Mouse (Mus musculus) cortical plate, adult 2 months (tissue): ENCODE measurements around the gene Spata7. TPM values are rescaled to one million over a fixed set of nuclear protein-coding genes. Genes with fewer than 3 reads are reported as not detected.

Experiments used
- H3K27ac ChIP-seq: fragments of 200-500 bp; 2 replicates; pipeline ENCODE4 v1.5.1; 2012; ENCODE audit warnings: low read length, control low read depth, inconsistent platforms; ENCODE audit not compliant: insufficient read depth
- H3K4me1 ChIP-seq: fragments of 200-500 bp; 2 replicates; pipeline ENCODE4 v1.6.1; 2011; ENCODE audit warnings: low read length; ENCODE audit not compliant: control insufficient read depth, insufficient read depth
- H3K4me3 ChIP-seq: fragments of 200-500 bp; 2 replicates; pipeline ENCODE4 v1.5.1; 2011; ENCODE audit warnings: mild to moderate bottlenecking, low read length, control low read depth; ENCODE audit not compliant: insufficient read depth
- CTCF ChIP-seq: fragments of 200-500 bp; IDR thresholded peaks from 2 replicates; pipeline ENCODE4 v1.5.1; 2011; ENCODE audit warnings: mild to moderate bottlenecking, control low read depth, low read length; ENCODE audit not compliant: insufficient read depth; ENCODE audit errors: extremely low read depth
- POLR2A ChIP-seq: fragments of 200-500 bp; IDR thresholded peaks from 2 replicates; pipeline ENCODE4 v1.6.1; 2011; ENCODE audit warnings: mild to moderate bottlenecking, low read length, control low read depth; ENCODE audit not compliant: insufficient read depth; ENCODE audit errors: extremely low read depth
- polyA plus RNA-seq: library from polyadenylated mRNA; depleted of rRNA; stranded (reverse); fragments of >200 nt; gene quantifications from 2 replicates; pipeline ENCODE4 v1.2.3, GENCODE M21; 2012; rRNA removed

Gene Spata7
- polyA plus RNA-seq, result 26.5 and 27.0 TPM in 2 replicates

DNA sequence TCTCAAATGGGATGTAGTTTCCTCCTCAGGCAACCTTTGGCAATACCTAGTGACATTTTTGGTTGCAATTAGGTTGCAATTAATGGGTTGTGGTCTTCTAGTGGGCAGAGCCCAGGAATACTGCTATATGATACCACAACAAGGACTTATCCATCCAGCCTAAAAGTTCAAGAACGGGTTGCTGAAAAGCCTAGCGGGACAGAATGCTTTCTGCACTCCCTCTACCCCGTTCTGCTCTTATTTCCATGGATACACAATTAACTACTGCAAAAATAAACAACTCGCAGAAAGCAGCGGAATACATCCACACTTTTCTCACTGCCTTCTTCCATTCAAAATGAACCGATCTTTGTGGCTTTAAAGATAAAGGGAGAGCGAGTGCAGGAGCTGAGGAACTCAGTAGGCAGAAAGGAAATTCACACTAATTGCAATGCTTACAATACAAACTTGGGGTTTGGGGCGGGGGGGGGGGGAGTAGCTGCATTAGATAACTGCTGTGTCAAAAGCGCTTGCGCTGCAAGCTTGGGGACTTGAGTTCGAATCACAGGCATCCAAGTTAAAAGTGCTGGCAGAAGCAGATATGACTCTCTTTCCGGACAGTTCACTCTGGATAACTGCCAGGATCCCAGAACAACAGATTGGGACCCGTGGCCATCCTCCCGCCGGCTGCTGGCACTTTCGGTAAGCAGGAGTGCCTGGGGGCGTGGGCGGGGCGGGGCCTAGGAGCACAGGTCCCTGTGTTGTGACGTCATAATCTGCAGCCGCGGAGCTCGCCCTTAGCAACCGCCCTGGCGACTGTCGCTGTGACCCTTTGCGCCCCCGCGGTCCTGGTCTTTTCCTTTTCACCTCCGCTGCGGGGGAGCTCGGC, at the start of gene Spata7:
Spata7 (plus strand) TSS at position 766 of the 868 bp plus-strand sequence.
- TF ChIP-seq CTCF (no peak), POLR2A (peak; percentile 46; the same call in 1 of the 2 replicates)
- Histone ChIP-seq H3K4me1 (peaks cover 2% of the 10 kb centered on the region; the same call in 1 of the 2 replicates), H3K4me3 (peak within 1 kb of the TSS; percentile 86), H3K27ac (peak within 1 kb of the TSS; percentile 6; the same call in 1 of the 2 replicates)

- Histone ChIP-seq H3K4me3 (no peak overlapping the region), H3K4me1 (no peaks in the 10 kb centered on the region), H3K27ac (no peak overlapping the region)
- 0 out of 2 replicates have a peak, but pooled peaks have one; percentile 12 for TF ChIP-seq CTCF
- TF ChIP-seq POLR2A, result no peak
These were observed 42.7 kb upstream of the Spata7 start for GRCm38 (mm10) chr12:98585302-98585701.

- no peaks in the 10 kb centered on the region for H3K4me1 ChIP-seq
- H3K27ac ChIP-seq, result no peak overlapping the region
- TF ChIP-seq CTCF (no peak), POLR2A (no peak)
- H3K4me3 ChIP-seq, result no peak overlapping the region
These were observed 39.4 kb upstream of the Spata7 start for GRCm38 (mm10) chr12:98588573-98588972.

DNA sequence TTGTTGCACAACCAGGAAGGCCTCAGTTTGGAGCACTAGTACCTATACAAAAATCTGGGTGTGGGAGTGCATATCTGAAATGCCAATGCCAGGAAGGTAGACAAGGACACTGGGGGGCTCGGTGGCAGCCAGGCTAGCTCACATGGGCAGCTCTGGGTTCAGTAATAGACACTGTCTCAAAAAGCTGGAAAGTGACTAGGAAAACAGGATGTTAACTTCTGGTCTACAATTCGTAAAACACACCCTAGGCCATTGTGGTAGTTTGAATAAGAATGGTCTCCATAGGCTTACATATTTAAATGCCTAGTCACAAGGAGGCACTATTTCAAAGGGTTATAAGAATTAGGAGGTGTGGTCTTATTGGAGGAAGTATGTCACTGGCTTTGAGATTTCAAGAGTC, 36.9 kb upstream of the Spata7 start:
- TF ChIP-seq POLR2A, result no peak
- no peak for TF ChIP-seq CTCF
- Histone ChIP-seq H3K4me1 (no peaks in the 10 kb centered on the region), H3K4me3 (no peak overlapping the region), H3K27ac (no peak overlapping the region)

GRCm38 (mm10) chr12:98600861-98601260, 27.1 kb upstream of the Spata7 start:
- TF ChIP-seq CTCF (no peak), POLR2A (no peak)
- no peak overlapping the region for H3K27ac ChIP-seq
- H3K4me3 ChIP-seq, result no peak overlapping the region
- no peaks in the 10 kb centered on the region for H3K4me1 ChIP-seq

GRCm38 (mm10) chr12:98602114-98602513, 25.8 kb upstream of the Spata7 start:
- no peak overlapping the region for H3K27ac ChIP-seq
- TF ChIP-seq CTCF (no peak), POLR2A (no peak)
- no peak overlapping the region for H3K4me3 ChIP-seq
- H3K4me1 ChIP-seq, result no peaks in the 10 kb centered on the region

DNA sequence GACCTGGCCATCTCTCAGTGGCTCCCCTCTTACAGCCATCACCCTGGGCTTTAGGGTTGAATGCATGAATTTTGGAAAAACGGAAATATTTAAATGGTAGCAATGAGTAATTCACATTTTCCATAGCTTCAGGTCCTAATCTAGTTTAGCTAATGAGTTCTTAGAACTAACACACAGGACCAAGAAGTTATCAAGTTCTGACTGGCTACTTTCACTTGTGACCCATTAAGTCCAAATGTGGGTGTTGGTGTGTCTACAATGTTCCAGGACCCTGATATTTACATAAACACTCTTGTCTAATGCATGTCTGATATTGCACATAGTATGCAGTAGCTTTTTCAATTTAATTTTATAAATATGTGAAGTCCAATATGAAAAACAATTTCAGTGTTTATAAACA, 22.7 kb upstream of the Spata7 start:
- no peak for TF ChIP-seq POLR2A
- no peak for TF ChIP-seq CTCF

GRCm38 (mm10) chr12:98606595-98607290, 21.2 kb upstream of the Spata7 start:
- no peak for TF ChIP-seq POLR2A
- no peak overlapping the region for H3K4me3 ChIP-seq

More for the DNA sequence above, 22.7 kb upstream of the Spata7 start:
- H3K27ac ChIP-seq, result no peak overlapping the region
- no peaks in the 10 kb centered on the region for H3K4me1 ChIP-seq
- H3K4me3 ChIP-seq, result no peak overlapping the region

GRCm38 (mm10) chr12:98610341-98610740, 17.6 kb upstream of the Spata7 start:
- Histone ChIP-seq H3K27ac (no peak overlapping the region), H3K4me3 (no peak overlapping the region), H3K4me1 (peaks cover 1% of the 10 kb centered on the region; the same call in 1 of the 2 replicates)
- TF ChIP-seq CTCF, result no peak
- no peak for TF ChIP-seq POLR2A

More at GRCm38 (mm10) chr12:98606595-98607290, 21.2 kb upstream of the Spata7 start:
- peaks cover 1% of the 10 kb centered on the region; the same call in 1 of the 2 replicates for H3K4me1 ChIP-seq
- no peak overlapping the region for H3K27ac ChIP-seq

DNA sequence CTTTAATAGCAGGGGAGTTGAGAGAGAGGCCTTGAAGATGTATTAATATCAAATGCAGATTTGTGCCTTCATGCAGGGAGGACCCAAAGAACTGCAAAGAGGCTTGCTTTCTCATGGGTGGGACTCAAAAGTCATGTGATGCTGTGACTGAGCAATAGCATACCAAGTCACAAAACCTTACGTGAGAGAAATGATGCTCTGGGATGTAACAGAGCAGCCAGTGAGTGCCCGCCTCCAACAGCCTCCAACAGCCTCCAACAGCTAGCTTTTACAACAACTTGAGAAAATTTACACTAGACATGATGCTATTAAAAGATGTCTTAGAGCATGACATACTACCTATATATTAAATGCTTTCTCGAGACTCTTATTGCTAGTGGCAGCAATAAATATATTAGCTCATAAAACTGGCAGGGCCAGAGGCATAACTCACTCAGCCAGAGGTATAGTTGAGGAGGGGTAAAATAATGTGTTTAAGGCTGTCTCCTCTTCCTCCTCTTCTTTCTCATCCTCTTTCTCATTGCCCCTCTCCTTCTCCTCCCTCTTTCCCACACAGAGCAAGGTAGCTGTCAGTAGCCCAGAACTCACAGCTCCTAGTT, 12.9 kb upstream of the Spata7 start:
- H3K4me3 ChIP-seq, result no peak overlapping the region
- TF ChIP-seq CTCF (no peak), POLR2A (no peak)
- no peak overlapping the region for H3K27ac ChIP-seq
- peaks cover 1% of the 10 kb centered on the region; the same call in 1 of the 2 replicates for H3K4me1 ChIP-seq
